Mouse (Mus musculus) erythroid progenitor cell, adult 5-6 weeks (primary cell): ENCODE measurements around the gene Kcnq2. TPM values are rescaled to one million over a fixed set of nuclear protein-coding genes. Genes with fewer than 3 reads are reported as not detected.

Source experiments
- ATAC-seq: replicated peaks from 2 replicates; pipeline ENCODE4 v1.8.0; 2016; ENCODE audit warnings: moderate number of reproducible peaks, mild to moderate bottlenecking, moderate TSS enrichment, inconsistent platforms; ENCODE audit not compliant: poor library complexity, low FRiP score, severe bottlenecking
- total RNA-seq, 2 experiments: library from RNA; stranded (forward) in 1 of 2; stranded (reverse) in 1 of 2; fragments of 150-400 nt in 1 of 2; fragments of 186-747, 209-891 nt in 1 of 2; gene quantifications; 2 replicates each; pipeline versions ENCODE4 v1.2.3 to v1.2.4; 2015 to 2017; ENCODE audit warnings: low replicate concordance in 2 of 2

Gene Kcnq2
- total RNA-seq, 2 experiments from 2014 or later, result not detected

DNA sequence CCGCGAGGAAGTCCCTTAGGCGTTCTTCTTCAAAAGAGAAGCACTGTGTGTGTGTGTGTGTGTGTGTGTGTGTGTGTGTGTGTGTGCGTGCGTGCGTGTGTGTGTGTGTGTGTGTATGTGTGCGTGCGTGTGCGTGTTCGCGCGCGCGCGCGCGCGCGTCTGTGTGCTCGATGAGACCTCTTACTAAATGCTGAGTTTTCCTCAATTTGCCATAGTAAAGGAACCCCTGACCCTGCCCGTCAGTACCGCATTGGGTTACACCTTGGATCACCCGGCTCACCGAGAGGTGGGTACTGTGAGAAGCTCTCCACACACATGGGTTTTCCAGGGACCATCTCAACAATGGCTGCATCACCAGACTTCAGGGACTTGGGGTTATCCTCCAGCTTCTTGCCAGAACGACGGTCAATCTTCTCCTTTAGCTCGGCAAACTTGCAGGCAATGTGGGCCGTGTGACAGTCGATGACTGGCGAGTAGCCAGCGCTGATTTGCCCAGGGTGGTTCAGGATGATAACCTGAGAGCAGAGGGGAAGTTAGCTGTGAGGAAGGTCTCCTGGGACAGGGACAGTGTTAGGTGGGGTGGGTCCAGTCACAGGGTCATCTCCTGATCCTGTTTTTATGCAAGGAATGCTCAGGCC is 13.3 kb upstream of the Kcnq2 start:
- no peak for ATAC-seq

DNA sequence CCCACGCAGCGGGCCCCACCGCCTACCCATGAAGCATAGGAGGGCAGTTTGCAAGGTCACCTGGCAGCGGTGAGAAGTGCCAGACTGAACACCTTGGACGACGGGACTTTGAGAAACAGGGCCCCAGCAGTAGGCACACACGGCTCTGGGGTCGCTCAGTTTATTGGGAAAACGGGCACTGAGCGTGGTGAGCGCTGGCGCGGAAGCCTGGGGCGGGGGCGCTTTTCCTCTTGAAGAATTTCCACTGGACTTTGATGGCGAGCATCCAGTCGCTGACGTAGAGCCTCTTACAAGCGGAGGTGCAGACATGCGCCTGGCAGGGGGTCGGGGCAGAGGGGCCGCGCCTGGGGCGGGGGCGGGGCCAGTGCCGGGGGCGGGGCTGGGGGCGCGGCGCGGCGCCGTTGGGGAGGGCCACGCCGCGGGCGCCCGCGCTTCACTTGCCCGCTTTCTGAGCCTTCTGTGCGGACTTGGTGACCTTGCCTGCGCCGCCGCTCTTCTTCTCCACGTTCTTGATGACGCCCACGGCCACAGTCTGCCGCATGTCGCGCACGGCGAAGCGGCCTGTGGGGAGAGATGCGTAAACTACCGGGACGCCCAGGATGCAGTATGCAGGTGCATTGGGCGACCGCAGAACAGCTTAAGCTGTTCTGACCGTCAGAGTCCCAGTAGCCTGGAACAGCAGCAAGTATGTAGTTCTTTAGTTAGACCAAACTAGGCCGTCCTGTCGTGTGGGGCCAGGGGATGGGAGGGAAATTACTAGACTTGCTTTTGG is 12.6 kb upstream of the Kcnq2 start:
- no peak for ATAC-seq

DNA sequence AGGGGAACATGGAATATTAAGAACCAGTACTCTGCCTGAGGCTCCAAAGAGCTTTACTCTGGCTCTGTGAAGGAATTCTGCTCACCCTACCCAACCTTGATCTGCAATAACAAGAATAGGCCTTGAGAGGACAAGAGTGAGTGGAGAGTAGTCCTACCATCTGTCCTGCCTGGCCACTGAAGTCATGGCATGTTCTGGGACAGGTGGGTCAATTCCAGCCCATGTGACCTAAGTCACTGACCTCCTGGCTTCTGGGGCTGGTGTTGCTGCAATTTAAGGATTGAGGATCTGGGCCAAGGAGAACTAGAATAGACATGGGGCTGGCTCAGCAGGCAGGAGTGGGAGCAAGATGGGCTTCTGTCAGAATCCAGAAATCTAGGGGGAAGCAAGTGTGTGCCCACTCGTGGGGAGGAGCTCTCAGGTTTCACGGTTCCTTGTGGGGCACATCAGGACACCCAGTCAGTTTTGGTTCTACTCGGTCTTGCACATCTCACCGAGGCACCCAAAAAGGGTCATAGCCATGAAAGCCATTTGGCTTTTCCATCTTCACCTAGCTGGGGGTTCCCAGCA is 12.0 kb upstream of the Kcnq2 start:
- no peak for ATAC-seq

DNA sequence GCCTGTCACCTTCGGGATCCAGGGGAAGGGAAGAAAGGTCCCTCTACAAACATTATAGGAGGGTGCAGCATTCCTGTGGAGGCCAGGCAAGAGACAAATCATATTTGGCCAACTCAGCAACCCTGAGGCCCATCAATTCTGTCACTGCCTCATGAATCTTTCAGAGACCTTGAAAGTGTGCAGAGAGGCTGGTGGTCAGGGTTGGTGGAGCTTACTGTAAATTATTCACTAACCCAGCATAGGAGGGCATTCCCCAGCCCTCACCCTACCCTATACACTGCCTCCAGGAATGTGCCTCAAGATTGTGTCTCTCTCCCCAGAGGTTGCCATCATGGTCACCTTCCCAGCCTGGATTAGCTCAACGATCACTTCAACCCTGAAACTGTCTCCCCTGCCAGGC is 9.6 kb upstream of the Kcnq2 start:
- no peak for ATAC-seq

DNA sequence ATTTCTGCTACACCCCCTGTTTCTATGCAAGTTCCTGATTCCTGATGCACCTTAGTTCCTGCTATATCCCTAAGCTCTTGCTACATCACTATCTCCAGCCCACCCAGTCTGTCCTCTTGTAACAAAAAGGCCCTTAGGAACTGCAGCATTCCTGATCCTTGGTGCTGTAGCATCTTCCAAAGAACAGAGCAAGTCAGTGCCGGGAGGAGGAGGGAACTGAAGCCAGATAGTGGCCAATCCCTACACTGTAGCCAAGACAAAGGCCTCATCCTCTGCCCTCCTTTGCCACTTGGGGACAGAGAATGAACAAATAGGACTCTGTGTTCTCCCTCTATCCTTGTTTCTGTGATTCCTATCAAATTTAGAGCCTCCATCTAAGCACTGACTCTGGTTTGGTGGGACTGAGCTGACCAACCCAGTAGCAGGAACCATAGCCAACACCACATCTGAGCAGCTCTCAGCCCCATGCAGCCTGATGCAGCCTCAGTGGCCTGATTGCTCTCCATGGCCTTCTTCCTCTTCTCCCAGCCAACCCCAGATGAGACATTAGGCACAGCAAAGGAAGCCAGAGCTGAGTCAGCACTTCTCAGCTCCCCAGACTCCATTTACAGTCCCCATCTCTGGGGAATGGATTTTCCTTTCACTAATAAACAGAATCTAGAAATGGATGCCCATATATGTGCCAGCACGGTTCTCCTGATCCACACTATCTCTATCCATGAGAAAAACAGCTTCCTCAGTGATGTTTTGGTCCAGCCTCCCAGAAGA is 8.6 kb upstream of the Kcnq2 start:
- no peak for ATAC-seq

DNA sequence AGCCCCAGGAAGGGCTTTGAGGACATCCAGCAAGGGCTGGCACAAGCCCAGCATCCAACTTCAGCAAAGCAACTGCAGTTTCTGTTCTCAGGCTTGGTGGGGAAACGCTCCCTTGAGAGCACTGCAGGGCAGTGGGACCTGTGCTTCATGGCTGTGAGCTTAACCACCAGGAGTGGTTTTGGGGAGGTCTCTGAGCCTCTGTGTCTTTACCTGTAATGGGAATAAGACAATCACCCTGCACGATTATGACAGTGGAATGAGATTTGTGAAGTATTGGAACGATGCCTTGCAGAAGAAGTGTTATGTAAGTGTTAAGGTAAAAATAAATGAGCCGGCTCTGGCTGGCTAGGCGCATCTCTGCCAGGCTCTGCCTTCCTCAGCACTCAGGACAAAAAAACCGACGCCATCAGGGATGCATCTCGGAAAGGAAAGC is 7.6 kb upstream of the Kcnq2 start:
- ATAC-seq, result no peak

DNA sequence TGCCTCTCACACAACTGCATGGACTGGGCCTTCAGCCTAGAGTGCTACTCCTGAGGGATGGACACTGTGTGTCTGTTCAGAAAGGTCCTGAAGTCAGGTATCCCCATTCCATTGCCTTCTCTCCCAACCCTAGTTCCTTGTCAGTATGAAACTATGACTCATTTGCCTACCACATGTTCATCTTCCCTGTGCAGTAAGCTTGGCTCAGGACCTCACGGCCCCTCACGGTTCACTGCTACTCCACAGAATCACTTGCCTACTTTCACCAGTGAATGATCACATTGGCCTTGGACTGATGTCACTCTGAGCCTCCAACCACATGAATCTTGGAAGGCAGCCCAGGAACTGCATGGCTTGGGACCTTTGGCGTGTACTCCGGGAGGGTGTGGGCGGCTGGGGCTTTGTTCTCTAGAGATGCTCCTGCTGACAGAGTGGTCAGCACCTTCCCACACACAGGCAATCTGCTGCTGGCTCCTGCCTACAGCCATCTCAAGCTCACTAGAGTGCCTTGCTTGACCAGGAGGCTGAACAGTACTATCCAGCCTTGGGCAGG is 4.6 kb upstream of the Kcnq2 start:
- no peak for ATAC-seq

DNA sequence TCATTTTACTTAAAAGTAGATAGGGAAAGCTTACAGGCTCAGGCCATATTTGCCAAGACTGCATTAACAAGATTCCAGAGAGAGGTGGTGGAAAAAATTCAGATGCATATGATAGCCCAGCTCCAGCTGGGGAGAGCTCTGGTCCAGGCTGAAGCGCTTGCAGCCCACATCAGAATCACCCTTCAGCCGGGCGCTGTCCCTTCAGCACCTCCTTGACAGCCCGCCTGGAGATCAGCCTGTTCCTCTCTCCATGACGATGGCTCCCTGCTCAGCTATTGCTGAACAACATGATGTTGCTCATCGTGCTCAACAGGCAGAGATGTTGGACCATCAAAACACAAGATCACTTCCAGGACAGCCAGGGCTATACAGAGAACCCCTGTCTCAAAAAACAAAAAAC is 1.8 kb upstream of the Kcnq2 start:
- ATAC-seq, result no peak

DNA sequence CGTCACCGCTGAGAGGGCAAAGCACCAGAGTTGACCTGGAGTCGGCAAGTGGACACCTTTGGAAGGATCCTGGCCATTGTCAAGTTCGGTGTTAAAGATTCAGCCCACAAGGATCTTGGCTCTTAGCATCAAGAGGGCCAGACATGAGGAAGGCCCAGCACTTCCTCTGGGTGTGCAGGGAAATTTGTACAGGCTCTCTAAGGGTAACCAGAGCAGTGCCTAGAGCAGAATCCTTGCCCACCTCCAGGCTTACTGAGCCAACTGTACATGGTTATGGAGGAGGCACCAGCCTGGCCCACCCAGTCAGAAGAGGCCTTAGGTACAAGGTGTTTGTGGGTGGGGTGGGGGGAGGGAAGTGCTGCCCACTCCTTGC is 332 bp upstream of the Kcnq2 start:
- ATAC-seq, result no peak

DNA sequence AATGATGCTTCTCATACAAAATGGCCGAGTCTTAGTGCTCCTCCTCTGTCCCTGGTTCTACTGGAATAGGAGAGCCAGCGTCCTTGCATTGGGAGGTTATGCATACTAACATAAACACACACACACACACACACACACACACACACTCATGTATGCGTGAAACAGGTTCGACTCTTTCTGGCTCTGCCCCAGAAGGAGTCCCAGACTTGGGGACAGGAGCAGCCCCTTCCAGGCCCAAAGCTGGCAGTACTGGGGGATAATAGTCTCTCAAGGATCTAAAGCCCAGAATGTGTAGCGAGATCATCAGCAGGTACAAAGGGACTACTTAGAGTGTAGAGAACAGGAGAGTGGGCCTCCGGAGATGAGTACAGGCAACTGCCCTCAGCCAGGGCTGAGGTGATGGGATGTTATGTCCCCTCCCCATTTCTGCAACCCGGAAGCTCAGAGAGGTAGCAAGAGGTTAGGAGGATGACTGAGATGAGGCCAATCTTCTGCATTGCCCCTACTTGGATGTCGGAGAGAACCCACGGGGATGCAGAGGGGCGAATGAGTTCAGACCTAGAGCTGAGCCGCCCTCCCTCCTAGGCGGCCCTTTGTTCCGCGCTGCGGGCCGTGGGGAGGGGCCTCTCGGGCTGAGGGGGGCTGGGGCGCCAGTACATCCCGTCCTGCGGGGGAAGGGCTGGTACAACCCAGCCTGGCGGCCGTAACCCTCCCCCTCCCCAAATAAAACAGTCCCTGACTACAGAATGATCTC is 1.1 kb downstream of the Kcnq2 start:
- ATAC-seq, result no peak

DNA sequence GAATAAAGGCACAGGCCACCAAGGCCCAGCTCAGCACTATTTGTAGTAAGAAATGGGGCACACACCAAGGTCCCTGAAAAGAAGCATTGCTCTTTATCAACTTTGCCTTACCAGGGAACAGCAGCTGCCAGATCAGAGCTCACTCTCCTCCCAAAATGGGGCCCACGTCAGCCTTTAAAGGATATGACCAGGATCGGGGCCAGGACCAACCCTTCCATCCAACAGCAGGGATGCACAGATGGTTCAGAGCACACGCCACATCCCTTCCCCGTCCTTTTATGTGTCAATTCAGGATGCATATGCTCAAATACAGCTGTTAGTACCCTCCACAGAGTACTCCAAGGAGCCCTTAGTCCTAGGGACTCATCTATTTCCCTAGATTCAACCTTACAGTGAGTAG is 4.9 kb downstream of the Kcnq2 start:
- no peak for ATAC-seq

DNA sequence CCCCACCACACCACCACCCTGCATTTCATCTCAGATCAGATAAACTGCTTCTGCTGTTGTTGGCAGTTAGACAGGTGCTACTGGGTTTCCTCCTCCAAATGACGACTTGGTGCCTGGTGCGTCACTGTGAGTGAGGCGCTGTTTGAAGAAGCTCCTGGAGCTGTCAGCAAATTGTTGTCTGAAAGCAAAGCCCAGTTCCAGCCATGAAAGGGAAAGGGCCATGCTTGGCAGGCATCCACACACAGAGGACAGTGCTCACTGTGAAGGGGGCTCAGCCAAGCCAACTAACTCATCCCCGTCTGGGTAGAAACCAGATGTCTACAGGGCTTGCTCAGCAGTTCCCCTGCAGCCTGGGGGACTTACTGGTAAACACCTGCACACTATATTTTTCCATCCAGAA is 6.1 kb downstream of the Kcnq2 start:
- ATAC-seq, result no peak

DNA sequence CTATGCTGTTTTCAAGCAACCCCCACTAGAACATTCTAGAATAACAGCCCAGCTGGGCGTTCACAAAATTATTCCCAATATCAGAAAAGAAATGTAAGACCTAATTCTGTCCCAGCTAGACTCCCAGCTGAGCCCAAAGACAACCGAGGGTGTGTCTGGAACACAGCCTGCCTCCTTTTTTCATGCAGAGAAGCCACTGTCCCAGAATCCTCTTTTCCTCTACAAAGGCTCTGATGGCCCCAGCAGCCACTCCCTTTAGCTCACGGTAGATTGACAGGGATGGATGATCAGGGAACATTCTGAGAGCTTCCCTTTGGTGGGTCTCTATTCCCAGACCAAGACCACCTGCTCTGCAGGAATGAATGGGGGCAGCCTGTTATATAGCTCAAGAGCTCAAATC is 7.3 kb downstream of the Kcnq2 start:
- ATAC-seq, result no peak

DNA sequence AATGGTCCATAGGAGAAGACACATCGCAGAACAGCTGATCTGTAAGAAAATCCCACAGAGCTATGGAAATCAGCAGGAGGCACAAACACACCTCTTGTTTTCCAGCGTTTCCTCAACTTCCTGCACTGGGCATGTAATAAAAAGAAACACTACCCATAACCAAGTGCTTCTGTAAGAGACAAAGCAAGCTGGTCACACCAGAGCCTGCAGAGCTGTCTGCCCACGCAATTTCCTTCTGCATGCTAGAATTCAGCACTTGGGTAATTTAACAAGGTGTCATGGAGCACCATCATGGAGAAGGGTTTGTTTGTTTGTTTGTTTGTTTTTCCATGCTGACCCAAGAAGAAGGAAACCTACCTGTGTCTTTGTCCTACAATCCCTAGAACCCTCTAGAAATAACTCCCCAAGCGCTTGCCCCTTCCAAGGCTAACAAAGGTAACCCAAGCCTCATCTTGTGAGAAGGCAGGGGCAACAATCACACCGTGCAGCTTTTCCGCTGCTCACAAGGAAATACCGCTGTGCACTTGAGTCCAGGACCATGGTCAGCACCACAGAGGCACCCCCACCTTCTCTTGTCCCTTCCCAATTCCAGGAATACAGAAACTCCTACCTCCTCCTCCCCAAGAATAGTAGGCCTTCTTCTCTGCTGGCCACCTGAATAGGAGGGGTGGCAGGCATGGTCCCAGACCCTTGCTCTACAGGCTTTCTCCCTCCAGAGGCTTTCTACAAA is 9.2 kb downstream of the Kcnq2 start:
- ATAC-seq, result no peak

DNA sequence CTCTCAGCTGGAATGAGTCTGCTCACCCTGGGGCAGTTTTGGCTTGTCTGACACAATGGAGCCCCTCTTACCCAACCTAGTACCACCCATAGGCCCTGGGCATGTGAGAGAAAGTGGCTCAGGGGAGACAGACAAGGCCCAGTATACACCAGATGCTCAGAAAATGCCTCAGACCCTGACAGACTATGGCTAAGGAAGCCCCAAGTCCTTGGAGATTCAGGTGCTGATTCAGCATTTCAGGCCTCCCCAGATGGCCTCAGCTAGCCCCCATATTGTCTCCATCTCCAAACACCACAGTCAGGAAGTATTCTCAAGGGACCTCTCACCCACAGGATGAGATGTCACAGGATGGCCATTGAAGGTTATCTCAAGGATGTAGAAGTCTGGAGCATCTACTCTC is 12.5 kb downstream of the Kcnq2 start:
- no peak for ATAC-seq

DNA sequence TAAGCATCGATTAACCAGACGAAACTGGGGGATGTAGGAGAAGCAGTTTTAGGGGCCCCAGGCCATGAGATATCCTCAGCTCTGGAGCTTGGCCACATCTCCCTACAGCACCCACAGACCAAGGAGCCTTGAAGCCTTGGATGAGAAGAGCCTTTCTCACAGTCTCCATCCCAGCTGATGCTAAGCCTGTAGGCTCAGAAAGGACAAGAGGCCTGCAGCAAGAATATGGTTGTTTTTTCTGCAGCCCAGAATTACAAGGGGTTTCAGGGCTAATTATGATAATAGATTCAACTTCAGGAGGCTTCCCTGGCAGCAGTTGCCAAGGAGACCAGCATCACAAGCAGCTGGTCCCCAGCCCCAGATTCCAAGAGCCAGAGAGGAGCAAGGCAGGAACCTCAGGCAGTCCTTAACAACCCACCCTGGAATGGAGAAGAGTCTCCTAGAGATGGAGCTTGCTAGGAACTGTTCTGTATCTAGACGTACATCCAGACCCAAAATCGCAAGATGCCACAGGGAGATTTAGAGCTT is 14.1 kb downstream of the Kcnq2 start:
- ATAC-seq, result no peak

DNA sequence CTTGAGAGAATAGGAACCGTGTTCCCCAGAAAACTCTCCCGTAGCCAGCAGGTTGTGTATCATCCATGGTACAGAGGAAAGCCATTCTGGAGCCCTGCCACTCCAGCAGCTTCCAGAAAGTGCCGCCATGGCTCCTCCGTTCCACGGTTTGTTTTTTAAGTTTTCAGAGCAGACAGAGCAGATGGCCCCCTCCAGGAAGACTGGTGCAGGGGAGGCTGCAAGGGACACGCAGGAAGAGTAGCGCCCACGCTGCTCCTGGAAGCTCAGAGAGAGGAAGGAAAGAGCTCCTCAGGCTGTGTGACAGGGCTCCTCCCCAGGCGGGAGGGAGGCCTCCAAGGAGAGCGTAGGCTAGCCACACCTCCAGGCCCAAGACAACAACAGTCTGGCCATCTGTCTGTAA is 15.1 kb downstream of the Kcnq2 start:
- no peak for ATAC-seq

DNA sequence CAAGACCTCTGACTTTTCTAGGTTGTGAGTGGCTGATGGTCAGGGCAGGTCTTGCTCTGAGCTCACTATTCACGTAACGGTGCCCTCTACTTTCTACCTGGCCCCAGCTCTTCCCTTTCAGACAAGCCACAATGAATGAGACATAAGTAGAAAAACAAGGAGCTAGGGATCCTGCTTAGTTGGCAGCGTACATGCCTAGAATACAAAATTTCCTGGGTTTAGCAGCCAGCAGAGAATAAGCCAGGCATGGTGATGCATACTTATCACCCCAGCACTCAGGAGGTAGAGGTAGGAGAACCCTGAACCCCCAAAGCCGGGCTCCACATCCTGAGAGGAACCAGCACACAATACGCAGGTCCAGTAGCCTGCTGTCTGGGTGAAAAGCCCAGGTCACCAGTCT is 18.7 kb downstream of the Kcnq2 start:
- ATAC-seq, result no peak

DNA sequence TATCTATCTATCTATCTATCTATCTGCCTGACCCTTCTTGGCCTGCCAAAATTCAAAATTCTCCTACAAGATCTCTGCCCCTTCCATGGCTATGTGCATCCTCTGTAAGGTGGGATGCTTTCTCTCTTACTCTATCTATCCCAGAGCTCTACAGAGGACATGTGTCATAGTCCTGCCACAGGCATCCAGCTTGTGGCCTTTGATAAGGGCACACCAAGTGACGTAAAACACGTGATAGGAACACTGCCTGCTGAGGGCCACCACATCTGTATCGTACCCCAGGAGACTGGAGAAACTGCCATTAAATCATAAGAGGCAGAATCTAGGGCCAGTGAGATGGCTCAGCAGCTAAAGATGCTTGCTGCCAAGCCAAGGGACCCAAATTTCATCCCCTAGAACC is 19.7 kb downstream of the Kcnq2 start:
- no peak for ATAC-seq
